Mouse (Mus musculus): ENCODE results near the gene Capg.
A peak's percentile ranks its signal among the peaks of the same experiment; 100 is the strongest.

The Capg gene

GRCm38 (mm10) chr6:72544283-72544987, at the start of gene Capg:
Gene Capg (plus strand): TSS chr6:72544391.
- peak; percentile 32 to 51 for DNase-seq

GRCm38 (mm10) chr6:72498950-72499349, 45.2 kb upstream of the Capg start:
- no peak for DNase-seq

DNA sequence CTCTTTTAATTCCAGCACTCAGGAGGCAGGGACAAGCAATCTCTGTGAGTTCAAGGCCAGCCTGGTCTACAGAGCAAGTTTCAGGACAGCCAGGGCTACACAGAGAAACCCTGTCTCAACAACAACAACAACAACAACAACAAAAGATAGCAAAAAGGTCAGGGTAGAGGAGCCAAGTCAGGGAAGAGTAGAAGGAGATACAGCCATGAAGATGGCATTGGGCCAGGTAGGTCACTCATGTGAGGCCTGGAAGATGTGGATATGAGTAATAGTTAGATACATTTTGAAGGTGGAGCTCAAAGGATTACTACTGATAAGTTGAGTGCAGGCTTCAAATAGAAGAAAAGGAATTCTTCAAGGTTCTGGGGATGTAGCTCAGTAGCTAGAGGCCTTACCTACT, 40.9 kb upstream of the Capg start:
- no peak for DNase-seq

DNA sequence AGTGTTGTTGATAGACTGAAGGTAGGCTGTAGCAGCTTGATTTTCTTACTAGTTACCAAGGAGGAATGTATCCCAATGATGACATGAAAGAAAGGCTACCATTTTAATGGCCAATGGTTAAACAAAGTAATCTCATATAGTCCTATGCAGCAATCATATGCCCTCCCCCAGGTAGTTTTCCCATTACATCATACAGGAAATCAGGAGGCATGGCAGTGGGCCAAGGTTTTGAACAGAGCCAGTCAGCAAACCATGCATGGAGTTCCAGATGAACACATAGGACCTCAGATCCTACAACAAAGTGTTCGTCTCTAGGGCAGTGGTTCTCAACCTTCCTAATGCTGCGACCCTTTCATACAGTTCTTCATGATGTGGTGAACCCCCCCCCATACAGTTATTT, 40.3 kb upstream of the Capg start:
- no peak for DNase-seq

- DNase-seq, result no peak
Measured at GRCm38 (mm10) chr6:72506104-72506503, 38.1 kb upstream of the Capg start.

- DNase-seq, result no peak
Measured at GRCm38 (mm10) chr6:72508596-72508995, 35.6 kb upstream of the Capg start.

DNA sequence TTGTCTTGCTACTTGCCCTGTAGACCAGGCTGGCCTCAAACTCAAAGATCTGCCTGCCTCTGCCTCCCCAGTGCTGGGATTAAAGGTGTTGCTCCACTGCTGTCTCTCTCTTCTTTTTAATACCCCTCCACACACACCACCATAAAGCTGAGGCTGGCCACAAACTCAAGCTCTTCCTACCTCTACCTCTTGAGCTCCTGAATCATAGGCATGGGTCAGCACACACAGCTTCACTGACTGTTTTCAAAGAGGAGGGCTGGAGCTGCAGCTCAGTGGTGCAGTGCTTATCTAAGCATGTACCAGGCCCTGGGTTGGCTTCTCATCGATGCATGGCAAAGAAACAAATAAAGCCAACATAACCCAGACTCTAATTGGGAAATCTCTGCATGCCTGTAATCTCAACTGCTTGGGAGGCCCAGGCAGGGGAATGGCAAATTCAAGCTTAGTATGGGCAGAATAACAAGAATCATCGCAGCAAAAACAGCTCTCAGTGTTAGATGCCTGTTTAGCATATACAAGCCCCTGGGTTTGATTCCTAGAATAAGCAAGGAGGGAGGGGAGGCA, 34.2 kb upstream of the Capg start:
- DNase-seq, result no peak

DNA sequence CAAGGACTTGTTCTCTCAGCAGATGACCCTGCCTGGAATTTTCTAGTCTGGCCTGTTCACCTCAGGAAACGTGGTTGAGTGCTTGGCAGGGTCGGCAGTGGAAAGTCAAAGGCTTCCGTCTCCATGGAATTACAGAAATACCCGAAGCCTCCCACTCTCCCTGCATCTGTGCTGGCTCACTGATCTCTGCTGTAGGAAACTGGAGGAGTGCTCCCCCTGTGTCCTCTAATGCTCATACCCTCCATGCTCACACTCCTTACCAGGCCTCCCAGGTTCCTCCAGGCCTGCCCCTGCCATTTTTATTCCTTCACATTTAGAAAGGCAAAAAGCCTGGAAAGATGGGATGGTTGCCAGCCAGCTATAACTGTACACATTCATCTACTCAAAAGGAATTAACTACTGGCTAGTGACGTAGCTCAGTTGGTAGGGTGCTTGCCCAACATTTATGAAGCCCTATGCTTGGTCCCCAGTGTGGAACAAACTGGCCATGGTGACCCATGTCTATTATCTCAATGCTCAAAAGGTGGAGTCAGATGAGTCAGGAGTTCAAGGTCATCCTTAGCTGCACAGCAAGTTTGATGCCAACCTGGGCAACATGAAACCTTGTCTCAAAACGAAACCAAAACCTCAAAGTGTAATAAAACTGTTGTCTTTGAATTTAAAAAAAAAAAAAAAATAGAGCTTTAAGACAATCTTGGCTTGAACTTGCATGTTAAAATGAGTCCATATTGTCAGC, 33.3 kb upstream of the Capg start:
- no peak for DNase-seq

DNA sequence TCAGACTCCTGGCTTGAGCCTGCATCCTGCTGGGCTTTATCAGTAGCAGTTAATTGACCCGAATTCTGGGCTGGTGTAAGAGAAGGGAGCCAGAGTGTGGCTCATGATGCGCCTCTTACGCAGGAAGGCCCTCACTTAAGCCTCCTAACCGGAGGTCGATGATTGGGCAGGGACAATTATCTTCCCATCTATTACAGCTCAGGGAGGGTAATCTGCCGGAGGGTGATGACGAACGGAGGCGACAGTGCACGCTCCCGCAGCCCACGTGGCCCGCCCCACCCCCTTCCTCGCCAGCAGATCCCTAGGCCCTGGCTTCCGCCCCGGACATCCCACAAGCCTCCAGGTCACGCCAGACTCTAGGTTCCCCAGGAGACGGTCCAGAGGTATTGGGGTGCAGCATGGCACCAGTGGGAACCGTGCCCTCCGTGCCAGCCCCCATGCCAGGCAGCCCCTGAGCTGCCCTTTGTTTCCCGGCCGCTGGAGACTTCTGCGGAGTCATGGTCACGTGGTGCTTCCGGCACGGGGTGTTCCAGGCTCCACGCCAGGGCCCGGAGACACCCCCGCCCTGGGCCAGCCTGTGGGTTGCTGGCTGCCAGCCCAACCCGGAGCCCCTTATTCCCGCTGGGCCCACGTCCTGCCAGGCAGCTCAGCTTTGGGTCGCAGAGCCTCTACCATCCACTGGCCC, 31.7 kb upstream of the Capg start:
- peak; percentile 71 to 73 for DNase-seq

DNA sequence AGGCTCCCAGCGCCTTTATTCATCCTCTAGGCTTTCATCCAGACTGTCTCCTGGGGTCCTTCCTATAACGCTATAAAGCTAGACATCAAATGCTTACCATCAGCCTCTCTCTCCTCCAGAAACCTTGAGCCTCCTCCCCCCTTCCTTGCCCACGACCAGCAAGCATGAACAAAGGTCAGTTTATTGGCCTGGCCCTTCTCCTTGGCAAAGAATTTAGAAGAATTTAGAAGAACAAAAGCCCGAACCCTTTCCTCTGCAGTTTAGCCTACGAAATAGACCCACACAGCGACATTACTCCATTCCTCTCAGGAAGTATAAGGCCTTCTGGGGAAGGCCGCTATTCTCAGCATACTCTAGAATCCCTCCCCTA, 31.1 kb upstream of the Capg start:
- DNase-seq, result no peak

GRCm38 (mm10) chr6:72515644-72516043, 28.5 kb upstream of the Capg start:
- no peak for DNase-seq

- no peak for DNase-seq
Measured at GRCm38 (mm10) chr6:72518842-72519241, 25.3 kb upstream of the Capg start.

- no peak for DNase-seq
Measured at GRCm38 (mm10) chr6:72519303-72519702, 24.9 kb upstream of the Capg start.

DNA sequence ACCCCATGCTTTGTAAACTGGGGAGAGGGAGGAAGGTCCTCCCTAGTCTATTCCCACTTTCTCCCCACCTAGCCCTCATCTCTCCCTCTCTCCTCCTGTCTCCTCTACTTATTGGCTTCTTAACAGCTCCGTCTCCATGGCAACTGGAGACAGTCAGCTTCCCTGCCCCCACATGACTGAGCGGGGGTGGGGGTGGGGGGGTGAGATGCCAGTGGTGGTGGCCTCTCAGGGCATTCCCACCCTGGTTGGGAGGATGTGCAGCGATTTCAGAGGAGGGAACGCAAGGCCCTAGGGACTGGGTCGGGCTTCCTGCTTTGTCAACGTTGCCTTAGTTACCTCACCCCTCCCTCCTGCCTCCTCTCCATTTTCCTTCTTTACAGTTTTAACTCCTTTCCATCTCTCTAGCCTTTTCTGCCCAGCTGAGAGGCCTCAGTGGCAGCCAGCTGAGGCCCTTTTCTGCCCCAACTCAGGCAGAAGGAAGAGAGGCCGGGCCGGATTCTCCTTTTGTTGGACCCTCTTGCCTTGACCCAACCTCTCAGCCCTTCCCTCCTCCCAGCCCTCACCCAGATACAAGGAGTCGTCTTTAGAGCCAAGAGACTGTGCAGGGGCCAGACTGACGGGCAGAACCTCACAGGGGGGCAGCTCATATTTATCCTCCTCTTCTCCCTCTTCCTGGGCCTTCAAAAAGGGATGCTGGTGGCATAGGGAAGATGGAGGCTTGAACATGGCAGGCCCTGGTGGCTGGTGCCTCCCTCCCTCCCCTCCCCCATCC, 24.1 kb upstream of the Capg start:
- no peak for DNase-seq

- DNase-seq, result no peak
Measured at GRCm38 (mm10) chr6:72520904-72521303, 23.3 kb upstream of the Capg start.

DNA sequence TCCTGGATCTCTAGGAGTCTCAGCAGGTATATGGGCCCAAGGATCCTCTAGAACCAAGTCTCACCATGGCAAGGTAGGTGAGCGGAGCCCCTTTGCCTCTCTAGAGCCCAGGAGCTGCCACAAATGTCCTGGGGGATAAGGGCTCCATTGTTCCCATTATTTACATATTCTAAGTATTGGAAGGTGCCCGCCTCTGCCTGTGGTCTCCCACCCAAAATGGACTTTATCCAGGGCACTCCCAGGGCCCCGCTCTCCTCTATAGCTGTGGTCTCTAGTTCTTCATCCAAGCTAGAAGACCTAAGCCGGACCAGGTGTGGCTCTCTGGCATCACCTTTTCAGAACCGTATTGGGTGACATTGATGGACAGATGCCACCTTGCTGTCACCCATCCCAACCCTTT, 22.6 kb upstream of the Capg start, which contains the start of gene Sh2d6:
Sh2d6 (minus strand) TSS at position 101 of the 400 bp plus-strand sequence.
- DNase-seq, result no peak

DNA sequence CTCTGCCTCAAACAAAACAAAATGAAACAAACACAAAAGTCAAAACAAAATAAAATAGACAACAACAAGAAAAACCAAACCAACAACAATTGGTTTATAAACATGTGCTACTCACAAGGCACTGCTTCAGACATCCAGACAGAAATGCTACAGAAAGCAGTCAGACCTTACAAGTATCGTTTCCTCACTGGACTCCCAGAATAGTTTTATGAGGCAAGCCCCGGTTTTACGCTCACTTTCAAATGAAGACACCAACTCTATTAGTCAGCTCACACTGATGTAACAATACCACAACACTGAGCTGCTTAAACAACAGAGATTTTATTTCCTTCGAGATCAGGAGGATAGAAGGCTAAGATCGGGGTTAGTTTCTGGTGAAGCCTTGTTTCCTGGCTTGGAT, 21.9 kb upstream of the Capg start:
- no peak for DNase-seq

GRCm38 (mm10) chr6:72523222-72523621, 21.0 kb upstream of the Capg start:
- DNase-seq, result no peak

DNA sequence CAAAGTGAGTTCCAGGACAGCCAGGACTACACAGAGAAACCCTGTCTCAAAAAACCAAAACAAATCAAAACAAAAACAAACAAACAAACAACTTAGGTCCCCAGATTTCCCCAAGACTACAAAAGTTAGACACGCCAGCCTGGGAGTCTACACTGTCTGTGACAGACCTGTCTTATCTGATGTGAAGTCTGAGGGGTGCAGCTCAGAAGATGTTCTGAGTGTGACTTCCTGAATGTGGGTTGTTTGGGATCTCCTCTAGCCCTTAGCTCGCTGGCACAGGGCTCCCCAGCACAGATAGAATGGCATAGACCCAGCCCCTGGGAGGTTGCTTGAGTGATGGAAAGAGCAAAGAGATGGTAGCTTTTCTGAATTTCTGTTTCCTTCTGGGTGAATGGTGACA, 20.0 kb upstream of the Capg start:
- DNase-seq, result no peak

- DNase-seq, result no peak
Measured at GRCm38 (mm10) chr6:72527070-72527469, 17.1 kb upstream of the Capg start.

- no peak for DNase-seq
Measured at GRCm38 (mm10) chr6:72528410-72529151, 15.6 kb upstream of the Capg start.

- no peak for DNase-seq
Measured at GRCm38 (mm10) chr6:72532580-72532979, 11.6 kb upstream of the Capg start.
